Mouse (Mus musculus): ENCODE data around the gene Tmem38a.

The Tmem38a gene

DNA sequence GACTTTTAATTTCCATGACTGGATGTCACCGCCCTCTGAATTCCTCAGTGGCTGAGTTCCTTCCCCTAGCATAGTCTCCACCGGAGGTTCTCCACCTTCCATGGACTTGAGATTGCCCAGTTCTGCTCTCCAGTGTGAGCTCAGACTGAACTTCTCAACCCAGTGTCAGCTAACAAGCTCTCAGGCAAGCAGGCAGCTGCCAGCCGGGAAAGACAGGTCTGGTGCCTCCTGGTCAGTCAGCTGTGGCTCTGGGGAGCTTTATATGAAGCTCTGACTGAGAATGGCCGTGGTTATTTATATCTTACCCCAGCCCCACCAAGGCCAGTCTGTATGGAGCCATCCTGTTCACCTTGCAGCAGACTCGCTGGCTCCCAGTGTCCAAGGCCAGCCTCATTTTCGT is 12.5 kb downstream of the Tmem38a start:
- in situ Hi-C loops (cut with MboI), result no loop called here

DNA sequence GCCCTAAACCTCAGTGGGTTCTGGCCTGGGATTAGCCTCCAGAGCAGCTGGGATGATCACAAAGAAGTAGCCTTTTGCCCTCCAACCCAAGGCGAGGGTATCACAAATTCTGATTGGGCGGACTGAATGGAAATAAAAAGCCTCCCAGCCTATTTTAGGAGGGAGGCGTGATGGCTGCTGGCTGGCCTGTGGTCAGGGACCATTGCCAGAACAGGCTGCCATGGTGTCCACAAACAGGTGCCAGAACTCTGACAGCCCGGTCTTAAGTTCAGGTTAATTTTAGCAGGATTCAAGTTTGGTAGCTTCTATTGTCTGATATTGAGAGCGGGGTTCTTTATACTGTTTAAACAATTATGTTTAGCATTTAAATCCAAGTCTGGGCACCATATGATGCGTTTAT is 16.0 kb downstream of the Tmem38a start:
- in situ Hi-C loops (cut with MboI), result no loop called here

DNA sequence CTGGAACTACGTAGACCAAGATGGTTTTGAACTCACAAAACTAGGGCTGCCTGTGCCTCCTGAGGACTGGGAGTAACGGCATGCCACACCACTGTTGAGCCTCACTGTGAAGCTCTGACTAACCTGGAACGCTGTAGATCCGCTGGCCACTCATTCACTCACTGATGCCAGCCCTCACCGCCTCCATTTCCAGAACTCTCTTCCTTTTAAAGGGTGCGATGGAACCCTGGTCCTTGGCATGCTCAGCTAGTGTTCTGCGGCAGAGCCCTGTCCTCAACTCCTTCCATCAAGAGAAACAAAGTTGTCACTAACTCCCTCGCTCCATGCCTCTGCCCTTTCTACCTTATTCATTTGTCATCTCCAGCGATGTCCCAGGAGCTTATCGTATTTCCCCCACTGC is 17.0 kb downstream of the Tmem38a start:
- in situ Hi-C loops (cut with MboI), result no loop called here

DNA sequence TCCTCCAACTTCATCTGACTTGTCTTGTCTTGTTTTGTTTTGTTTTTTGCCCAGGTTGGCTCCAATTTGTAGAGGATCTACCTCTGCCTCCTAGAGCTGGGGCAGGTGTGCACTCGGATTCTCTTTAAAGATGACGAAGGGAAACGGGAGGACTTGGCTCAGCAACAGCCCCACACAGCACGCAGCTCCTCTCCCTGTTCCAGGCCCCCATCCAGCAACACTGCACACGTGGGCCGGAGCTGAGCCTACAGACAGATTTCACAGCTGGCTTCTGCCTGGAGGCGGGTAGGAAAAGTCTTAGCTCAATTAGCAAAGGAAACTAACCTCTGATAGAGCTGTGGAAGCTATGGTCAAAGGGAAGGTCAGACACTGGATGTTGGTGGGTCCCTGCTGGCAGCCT is 17.4 kb downstream of the Tmem38a start:
- in situ Hi-C loops (cut with MboI), result no loop called here

DNA sequence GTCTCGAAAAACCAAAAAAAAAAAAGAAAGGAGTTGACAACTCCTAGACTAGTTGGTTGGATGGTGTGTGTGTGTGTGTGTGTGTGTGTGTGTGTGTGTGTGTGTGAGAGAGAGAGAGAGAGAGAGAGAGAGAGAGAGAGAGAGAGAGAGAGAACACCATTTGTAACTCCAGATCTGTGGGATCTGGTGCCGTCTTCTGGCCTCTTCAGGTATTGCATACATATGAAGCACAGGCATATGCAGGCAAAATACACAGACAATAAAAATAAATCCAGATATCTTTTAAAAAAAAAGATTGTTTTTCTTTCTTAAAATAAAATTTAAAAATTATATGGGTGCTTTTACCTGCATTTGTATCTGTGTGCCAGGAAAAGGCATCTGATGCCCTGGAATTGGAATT is 18.3 kb downstream of the Tmem38a start:
- in situ Hi-C loops (cut with MboI), result no loop called here
